Mouse (Mus musculus): ENCODE data around the gene Carmil3. TPM values are rescaled to one million over a fixed set of nuclear protein-coding genes. Genes with fewer than 3 reads are reported as not detected.

The Carmil3 gene
- 5.7 and 7.9 TPM in 2 replicates for polyA plus RNA-seq (2016; fragmentation: Nextera tagmentation; extraction: Ambion mirVana)

DNA sequence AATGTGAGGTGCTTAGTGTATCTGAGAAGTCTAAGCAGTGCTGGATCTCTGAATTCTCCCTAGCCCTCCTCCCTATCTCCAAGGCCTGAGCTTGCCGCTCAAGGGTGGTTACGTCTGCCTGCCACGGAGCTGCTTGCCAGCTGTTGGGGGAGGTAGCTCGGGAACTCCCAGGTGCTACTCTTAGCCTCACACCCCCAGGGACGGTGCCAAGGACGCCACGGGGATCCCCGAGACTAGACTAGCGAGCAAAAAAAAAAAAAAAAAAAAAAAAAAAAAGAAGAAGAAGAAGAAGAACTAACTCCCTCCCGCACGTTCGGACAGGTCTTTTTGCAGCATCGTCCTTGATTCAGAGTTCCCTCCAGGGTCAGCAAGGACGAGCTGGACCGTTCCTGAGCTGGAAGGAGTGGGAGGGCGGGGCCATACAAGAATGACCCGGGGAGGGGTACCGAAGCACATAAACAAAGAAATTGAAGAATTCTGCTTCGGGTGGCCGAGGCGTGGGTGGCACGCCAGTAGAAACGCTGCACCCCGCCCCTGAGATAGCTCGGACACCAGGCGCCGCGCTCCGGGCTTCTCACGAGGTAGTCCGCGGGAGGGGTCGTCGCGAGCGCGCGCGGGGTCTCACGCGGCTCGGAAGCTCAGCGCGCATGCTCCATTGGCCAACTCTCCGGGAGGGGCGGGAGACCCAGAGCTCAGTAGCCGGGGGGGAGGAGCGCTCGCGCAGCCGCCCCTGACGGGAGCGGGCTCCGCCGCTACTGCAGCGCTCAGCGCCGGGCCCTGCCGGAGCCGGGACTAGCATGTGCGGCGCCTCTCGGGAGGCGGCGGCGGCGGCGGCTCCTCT, at the start of gene Carmil3:
TSS of gene Carmil3 (plus strand) at position 291 of the 841 bp plus-strand sequence.
- H3K27me3 ChIP-seq (ENCODE audit: insufficient read depth, poor library complexity, severe bottlenecking), result peaks cover 4% of the 10 kb centered on the region; the same call in 1 of the 2 replicates
- WGBS, result under 1% methylated on average over 68 of the region's 68 CpGs
- peaks cover 26% of the 10 kb centered on the region for H3K4me1 ChIP-seq (replicated peaks)
- H3K4me3 ChIP-seq, result peak within 1 kb of the TSS; percentile 80
- H3K36me3 ChIP-seq, result peaks cover 49% of the 10 kb centered on the region
- H3K9me3 ChIP-seq, result no peaks in the 10 kb centered on the region
- DNase-seq (ENCODE audit: low spot score), result peak; percentile 81
- H3K27ac ChIP-seq, result peak within 1 kb of the TSS; percentile 91

DNA sequence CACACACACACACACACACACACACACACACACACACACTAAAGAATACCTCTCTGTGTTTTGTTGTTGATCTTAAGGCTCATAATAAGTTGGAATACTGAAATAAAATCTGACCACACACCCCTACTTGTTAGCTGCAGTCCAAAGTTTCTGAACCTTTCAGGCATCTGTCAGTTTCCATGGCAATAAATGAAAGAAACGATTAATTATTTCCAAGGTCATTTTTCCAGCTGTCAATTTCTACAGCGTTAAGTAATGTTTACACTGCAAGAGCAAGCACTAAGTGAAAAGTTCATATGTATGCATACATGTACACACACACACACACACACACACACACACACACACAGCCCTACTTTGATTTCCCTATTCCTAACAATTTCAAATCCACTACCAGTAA, 32.8 kb upstream of the Carmil3 start:
- 89% methylated on average over 2 of the region's 2 CpGs for WGBS
- Histone ChIP-seq H3K4me3 (no peak overlapping the region), H3K27ac (no peak overlapping the region), H3K27me3 (ENCODE audit: insufficient read depth, poor library complexity, severe bottlenecking) (no peaks in the 10 kb centered on the region), H3K4me1 (replicated peaks) (no peaks in the 10 kb centered on the region), H3K36me3 (no peaks in the 10 kb centered on the region), H3K9me3 (peaks cover 9% of the 10 kb centered on the region; the same call in 1 of the 2 replicates)
- DNase-seq (ENCODE audit: low spot score), result no peak

DNA sequence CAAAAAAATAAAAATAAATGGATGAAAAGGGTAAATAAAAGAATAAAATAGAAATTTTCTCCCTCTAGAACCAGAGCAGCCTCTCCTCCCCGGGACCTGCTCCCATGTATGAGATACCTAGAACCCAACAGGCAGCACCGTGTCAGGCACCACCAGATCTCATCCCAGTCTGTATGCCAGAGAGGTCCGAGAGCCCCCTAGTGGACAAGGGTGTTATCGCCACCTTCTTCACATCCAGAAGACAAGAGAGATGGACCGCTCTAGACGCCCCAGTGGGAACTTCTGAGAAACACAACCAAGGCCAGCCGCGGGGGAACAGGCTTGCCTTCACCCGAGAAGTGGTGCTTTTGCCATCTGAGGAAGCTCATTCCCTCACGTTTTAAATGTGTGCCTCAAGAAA, 32.2 kb upstream of the Carmil3 start:
- Histone ChIP-seq H3K27ac (no peak overlapping the region), H3K36me3 (no peaks in the 10 kb centered on the region), H3K27me3 (ENCODE audit: insufficient read depth, poor library complexity, severe bottlenecking) (no peaks in the 10 kb centered on the region), H3K4me1 (replicated peaks) (no peaks in the 10 kb centered on the region), H3K4me3 (no peak overlapping the region), H3K9me3 (peaks cover 9% of the 10 kb centered on the region; the same call in 1 of the 2 replicates)
- 22% methylated on average over 10 of the region's 10 CpGs for WGBS
- DNase-seq (ENCODE audit: low spot score), result peak; percentile 70

DNA sequence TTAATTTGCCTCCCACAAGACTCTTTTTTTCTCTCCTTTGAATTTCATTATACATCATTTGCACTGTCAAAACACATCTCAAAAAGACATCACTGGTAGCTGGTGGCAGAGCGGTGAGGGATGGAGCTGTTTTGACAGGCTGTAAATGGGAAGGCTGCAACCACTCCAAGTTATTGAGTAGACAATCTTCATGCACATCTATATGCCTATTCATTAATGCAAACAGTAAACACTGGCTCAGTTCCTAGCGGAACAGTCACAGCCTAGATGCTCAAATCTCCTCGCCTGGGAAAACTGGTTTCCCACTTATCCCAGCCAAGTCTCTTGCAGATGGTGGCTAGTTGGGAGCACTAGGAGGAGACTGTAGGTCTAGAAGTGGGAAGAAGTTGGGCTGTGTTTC, 31.7 kb upstream of the Carmil3 start:
- no peak overlapping the region for H3K27ac ChIP-seq
- WGBS, result 89% methylated on average over 3 of the region's 3 CpGs

DNA sequence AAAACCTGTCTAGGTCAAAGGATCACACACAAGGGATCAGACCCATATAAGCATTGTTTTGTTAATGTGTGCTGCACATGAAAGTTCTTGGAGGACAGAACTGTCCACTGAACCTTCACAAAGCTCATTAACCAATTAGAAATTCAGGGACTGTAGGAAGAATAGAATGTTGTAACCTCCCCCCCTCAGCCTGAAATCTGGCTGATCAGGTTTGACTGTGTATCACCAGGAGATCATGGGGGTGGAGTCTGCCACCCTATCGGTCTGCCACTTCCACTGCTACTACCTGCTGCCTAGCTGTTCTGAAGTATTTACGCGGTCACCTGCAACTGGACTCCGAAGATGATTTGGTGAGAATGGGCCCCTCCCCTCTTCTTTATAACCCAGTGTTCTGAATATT, 30.7 kb upstream of the Carmil3 start:
- Histone ChIP-seq H3K4me1 (replicated peaks) (no peaks in the 10 kb centered on the region), H3K36me3 (no peaks in the 10 kb centered on the region), H3K27ac (no peak overlapping the region), H3K27me3 (ENCODE audit: insufficient read depth, poor library complexity, severe bottlenecking) (no peaks in the 10 kb centered on the region), H3K9me3 (peaks cover 9% of the 10 kb centered on the region; the same call in 1 of the 2 replicates), H3K4me3 (no peak overlapping the region)
- 61% methylated on average over 4 of the region's 4 CpGs for WGBS
- DNase-seq (ENCODE audit: low spot score), result no peak

More for the DNA sequence above, 31.7 kb upstream of the Carmil3 start:
- Histone ChIP-seq H3K27me3 (ENCODE audit: insufficient read depth, poor library complexity, severe bottlenecking) (no peaks in the 10 kb centered on the region), H3K9me3 (peaks cover 9% of the 10 kb centered on the region; the same call in 1 of the 2 replicates), H3K4me3 (no peak overlapping the region), H3K36me3 (no peaks in the 10 kb centered on the region), H3K4me1 (replicated peaks) (no peaks in the 10 kb centered on the region)
- no peak for DNase-seq (ENCODE audit: low spot score)

DNA sequence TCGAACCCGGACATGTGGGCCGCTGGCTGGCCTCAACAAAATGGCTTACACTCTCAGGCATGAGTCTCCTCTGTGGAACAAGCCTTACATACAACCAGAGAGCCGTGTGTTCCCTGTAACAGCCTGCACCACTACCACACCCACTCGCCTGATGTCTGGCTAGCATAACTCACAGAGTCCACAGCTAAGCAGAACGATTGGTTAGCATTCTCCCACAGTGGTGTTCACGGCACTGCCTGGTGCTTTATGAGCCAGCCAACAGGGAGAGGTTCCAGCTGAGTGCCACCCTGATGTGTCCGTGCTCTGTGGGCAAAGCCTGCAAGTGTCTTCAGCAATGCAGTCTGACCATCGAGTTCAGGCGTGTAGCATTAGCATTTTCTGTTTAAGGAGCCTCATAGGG, 30.2 kb upstream of the Carmil3 start:
- 77% methylated on average over 10 of the region's 10 CpGs for WGBS
- DNase-seq (ENCODE audit: low spot score), result no peak
- H3K36me3 ChIP-seq, result no peaks in the 10 kb centered on the region
- H3K27me3 ChIP-seq (ENCODE audit: insufficient read depth, poor library complexity, severe bottlenecking), result no peaks in the 10 kb centered on the region
- H3K4me3 ChIP-seq, result no peak overlapping the region
- H3K9me3 ChIP-seq, result peaks cover 8% of the 10 kb centered on the region; the same call in 1 of the 2 replicates
- H3K27ac ChIP-seq, result no peak overlapping the region
- H3K4me1 ChIP-seq (replicated peaks), result no peaks in the 10 kb centered on the region

DNA sequence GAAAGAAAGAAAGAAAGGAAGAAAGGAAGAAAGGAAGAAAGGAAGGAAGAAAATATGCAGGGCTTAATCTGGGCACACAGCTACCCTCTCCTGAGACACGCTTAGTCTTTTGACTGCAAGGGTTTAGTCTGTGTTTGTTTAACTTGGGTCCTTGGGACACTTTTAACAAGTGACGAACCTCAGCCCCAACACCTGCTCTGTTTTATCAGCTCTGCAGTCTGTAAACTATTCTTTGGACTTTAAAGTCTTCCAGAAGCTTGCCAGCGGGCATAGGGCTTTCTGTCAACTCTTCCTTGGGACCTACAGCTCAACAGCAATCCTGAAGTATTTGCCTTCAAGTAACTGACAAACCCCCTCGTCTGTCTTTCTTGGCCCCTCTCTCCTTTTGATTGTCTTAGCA, 28.7 kb upstream of the Carmil3 start:
- WGBS, result 66% methylated on average over 4 of the region's 4 CpGs

DNA sequence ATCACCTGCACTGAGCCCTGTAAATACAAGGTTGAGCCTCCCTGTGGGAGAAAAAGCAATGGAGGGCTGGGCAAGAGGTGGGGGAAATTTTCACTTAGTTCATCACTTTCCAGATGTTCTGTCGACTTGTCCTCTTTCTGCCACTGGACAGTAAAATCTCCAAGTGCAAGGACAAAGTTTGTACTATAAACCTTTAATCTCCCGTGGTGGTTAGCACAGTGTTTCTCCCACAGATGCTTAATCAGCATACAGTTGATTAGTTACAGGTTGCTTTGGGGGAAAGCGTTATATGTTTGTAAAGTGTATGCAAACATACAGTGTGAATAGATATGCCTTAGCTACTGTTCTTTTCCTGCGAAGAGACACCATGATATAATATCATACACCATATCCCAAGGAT, 24.0 kb upstream of the Carmil3 start:
- DNase-seq (ENCODE audit: low spot score), result no peak
- 87% methylated on average over 4 of the region's 4 CpGs for WGBS
- no peak overlapping the region for H3K4me3 ChIP-seq
- H3K36me3 ChIP-seq, result no peaks in the 10 kb centered on the region
- no peak overlapping the region for H3K27ac ChIP-seq
- no peaks in the 10 kb centered on the region for H3K9me3 ChIP-seq
- no peaks in the 10 kb centered on the region for H3K27me3 ChIP-seq (ENCODE audit: insufficient read depth, poor library complexity, severe bottlenecking)
- H3K4me1 ChIP-seq (replicated peaks), result peaks cover 13% of the 10 kb centered on the region; the same call in 1 of the 2 replicates

More for the DNA sequence above, 28.7 kb upstream of the Carmil3 start:
- no peaks in the 10 kb centered on the region for H3K4me1 ChIP-seq (replicated peaks)
- H3K27me3 ChIP-seq (ENCODE audit: insufficient read depth, poor library complexity, severe bottlenecking), result no peaks in the 10 kb centered on the region
- H3K27ac ChIP-seq, result no peak overlapping the region
- H3K9me3 ChIP-seq, result no peaks in the 10 kb centered on the region
- no peak for DNase-seq (ENCODE audit: low spot score)
- no peak overlapping the region for H3K4me3 ChIP-seq
- no peaks in the 10 kb centered on the region for H3K36me3 ChIP-seq

DNA sequence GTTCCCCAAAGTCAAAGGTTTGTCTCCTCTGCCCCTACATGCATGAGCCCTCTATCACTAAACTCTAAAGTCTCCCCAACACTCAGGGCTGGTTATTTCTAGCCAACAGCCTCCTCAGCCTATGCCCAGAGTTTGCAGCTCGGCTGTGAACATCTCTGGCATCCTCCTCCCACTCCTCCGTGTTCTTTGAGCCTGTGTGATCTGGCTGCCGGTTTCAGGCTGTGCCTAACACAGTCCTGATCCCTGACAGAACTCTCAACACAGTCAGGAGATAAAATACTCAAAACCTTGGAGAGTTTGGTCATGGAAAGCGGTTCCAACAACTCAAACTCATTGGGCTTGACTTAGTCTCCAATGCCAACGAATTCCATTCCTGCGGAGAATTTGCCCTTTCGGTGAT, 23.3 kb upstream of the Carmil3 start:
- no peak for DNase-seq (ENCODE audit: low spot score)
- Histone ChIP-seq H3K4me3 (no peak overlapping the region), H3K27me3 (ENCODE audit: insufficient read depth, poor library complexity, severe bottlenecking) (no peaks in the 10 kb centered on the region), H3K36me3 (no peaks in the 10 kb centered on the region), H3K9me3 (no peaks in the 10 kb centered on the region), H3K4me1 (replicated peaks) (peaks cover 18% of the 10 kb centered on the region; the same call in 1 of the 2 replicates), H3K27ac (no peak overlapping the region)
- WGBS, result 82% methylated on average over 7 of the region's 7 CpGs

DNA sequence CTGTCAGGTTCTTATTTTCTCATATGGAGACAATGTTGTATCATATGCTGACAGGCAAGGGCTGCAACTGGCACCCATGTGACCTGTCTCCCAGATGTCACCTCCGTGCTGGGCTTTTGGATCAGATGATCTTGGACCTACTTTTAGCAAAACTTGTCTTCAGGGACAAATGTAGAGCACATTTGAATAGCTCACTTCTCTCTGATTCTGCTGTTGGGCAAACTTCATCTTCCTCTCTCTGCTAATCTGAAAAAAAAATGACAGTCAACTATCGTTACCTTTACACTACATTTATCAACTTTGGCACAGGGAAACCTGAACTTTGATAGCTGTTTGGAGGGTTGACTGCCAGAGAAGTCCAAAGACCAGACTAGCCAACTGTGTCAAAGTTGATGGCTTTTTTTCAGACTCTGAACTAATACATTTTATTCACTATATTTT, 22.1 kb upstream of the Carmil3 start:
- Histone ChIP-seq H3K4me3 (no peak overlapping the region), H3K27me3 (ENCODE audit: insufficient read depth, poor library complexity, severe bottlenecking) (no peaks in the 10 kb centered on the region), H3K36me3 (no peaks in the 10 kb centered on the region), H3K27ac (no peak overlapping the region), H3K4me1 (replicated peaks) (peaks cover 18% of the 10 kb centered on the region; the same call in 1 of the 2 replicates), H3K9me3 (no peaks in the 10 kb centered on the region)
- DNase-seq (ENCODE audit: low spot score), result no peak
- WGBS, result 89% methylated on average over 2 of the region's 2 CpGs

DNA sequence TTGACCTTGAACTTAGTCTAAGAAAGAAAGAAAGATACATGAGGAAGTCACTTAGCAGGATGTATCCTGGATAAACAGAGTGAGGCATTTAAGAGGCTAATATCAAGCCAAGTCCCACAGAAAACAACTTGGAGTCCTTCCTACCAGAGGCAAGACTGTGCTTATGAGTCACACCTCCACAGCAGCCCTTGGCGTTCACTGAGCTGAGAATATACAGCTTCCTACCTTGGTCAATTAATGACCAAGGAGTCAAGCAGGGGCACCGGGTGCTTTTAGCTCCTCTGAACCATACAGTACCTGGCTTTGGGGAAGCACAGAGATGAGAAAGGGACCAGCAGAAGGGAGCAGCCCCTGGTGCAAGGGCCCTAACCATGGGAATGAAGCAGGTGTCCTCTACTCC, 21.4 kb upstream of the Carmil3 start:
- no peak for DNase-seq (ENCODE audit: low spot score)
- H3K27ac ChIP-seq, result no peak overlapping the region
- H3K27me3 ChIP-seq (ENCODE audit: insufficient read depth, poor library complexity, severe bottlenecking), result no peaks in the 10 kb centered on the region
- no peaks in the 10 kb centered on the region for H3K9me3 ChIP-seq
- no peaks in the 10 kb centered on the region for H3K36me3 ChIP-seq
- WGBS, result 84% methylated on average over 2 of the region's 2 CpGs
- no peak overlapping the region for H3K4me3 ChIP-seq
- peaks cover 18% of the 10 kb centered on the region; the same call in 1 of the 2 replicates for H3K4me1 ChIP-seq (replicated peaks)

DNA sequence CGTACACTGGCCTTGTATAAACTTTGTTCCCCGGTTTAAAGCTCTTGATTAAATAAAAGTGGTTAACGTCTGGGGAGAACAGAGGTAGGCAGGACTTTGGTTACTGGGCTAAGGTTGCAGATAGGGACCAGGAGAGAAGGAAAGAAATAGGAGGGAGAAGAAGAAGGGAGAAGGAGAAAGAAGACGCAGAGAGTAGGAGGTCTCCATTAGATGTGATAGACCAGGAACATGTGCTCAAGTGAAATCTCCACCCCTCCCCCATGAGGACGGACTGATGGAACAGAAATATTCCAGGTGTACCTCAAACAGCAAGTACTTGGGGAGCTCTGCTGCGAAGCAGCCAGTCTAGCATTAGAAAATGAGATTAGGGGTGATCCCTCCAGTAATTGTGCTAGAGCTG, 20.6 kb upstream of the Carmil3 start:
- Histone ChIP-seq H3K27ac (no peak overlapping the region), H3K27me3 (ENCODE audit: insufficient read depth, poor library complexity, severe bottlenecking) (no peaks in the 10 kb centered on the region), H3K9me3 (no peaks in the 10 kb centered on the region), H3K4me3 (no peak overlapping the region), H3K4me1 (replicated peaks) (peaks cover 18% of the 10 kb centered on the region; the same call in 1 of the 2 replicates), H3K36me3 (no peaks in the 10 kb centered on the region)
- WGBS, result 81% methylated on average over 6 of the region's 6 CpGs
- DNase-seq (ENCODE audit: low spot score), result no peak

DNA sequence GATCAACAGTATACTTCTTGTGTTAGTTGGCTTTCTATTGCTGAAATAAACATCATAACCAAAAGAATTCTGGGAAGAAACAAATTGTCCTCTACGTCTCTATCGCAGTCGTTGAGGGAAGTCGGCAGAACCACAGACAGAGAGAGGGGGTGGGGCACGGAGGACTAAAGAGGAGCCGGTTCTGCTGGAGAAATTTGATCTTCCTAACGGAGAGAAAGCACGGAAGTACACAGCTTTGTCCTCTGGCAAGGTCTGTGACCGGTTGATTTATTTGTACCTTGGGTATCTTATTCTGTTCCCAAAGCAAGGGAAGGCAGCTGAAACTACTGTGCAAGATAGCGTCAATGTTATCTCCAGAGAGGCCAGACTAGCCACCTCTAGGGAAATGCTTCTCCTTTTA, 19.6 kb upstream of the Carmil3 start:
- H3K27me3 ChIP-seq (ENCODE audit: insufficient read depth, poor library complexity, severe bottlenecking), result no peaks in the 10 kb centered on the region
- no peak for DNase-seq (ENCODE audit: low spot score)
- H3K36me3 ChIP-seq, result no peaks in the 10 kb centered on the region
- H3K9me3 ChIP-seq, result no peaks in the 10 kb centered on the region
- no peak overlapping the region for H3K4me3 ChIP-seq
- H3K27ac ChIP-seq, result no peak overlapping the region
- 11% methylated on average over 10 of the region's 10 CpGs for WGBS
- H3K4me1 ChIP-seq (replicated peaks), result peaks cover 18% of the 10 kb centered on the region; the same call in 1 of the 2 replicates

All from hindbrain, embryonic 10.5 days (tissue).